Mouse (Mus musculus) layer of hippocampus, postnatal 25 days (tissue): ENCODE data around the gene Mgst3. TPM values are rescaled to one million over a fixed set of nuclear protein-coding genes. Genes with fewer than 3 reads are reported as not detected.

Source experiments
- microRNA-seq, 2 experiments: library from miRNA; unstranded; fragments of <30 nt; microRNA quantifications; one replicate each; pipeline ENCODE4 v1.2.0; 2021
- total RNA-seq, 2 experiments: library from RNA; stranded (reverse); gene quantifications; 2 replicates each; pipeline ENCODE4 v1.2.3; 2021

The Mgst3 gene
- total RNA-seq, 2 experiments from 2014 or later = 80.9 to 86.6 TPM

Small RNA genes within 50 kb of the gene (microRNA-seq; reads per million reads assigned to microRNA genes)
- gene Gm25911 = 0.20 to 1.3 reads per million in 2 experiments

Other genes starting within 250 kb of the Mgst3 start
- 10 to 100 TPM; 45.5 to 47.3 TPM for gene Uck2, start 108.5 kb downstream of the Mgst3 start, total RNA-seq
- 10 to 100 TPM; 50.9 to 56.8 TPM for gene Tmco1, start 85.5 kb downstream of the Mgst3 start, total RNA-seq
- gene Aldh9a1, start 43.9 kb downstream of the Mgst3 start, total RNA-seq = 10 to 100 TPM; 21.4 to 21.5 TPM
- gene Lrrc52, start 72.9 kb upstream of the Mgst3 start, total RNA-seq = not detected
- gene Rxrg, start 204.5 kb upstream of the Mgst3 start, total RNA-seq = 1 to 10 TPM; 5.9 to 8.1 TPM